Mouse (Mus musculus) gastrocnemius, postnatal 10 days (tissue): ENCODE results near the gene Mettl14. TPM values are rescaled to one million over a fixed set of nuclear protein-coding genes. Genes with fewer than 3 reads are reported as not detected.

Source experiments
- DNase-seq: peaks from one replicate; pipeline ENCODE4 v3.0.0; 2021; ENCODE audit warnings: mixed read lengths
- total RNA-seq, 2 experiments: library from RNA; stranded (reverse); gene quantifications; 2 replicates each; pipeline ENCODE4 v1.2.3; 2021

The Mettl14 gene
- total RNA-seq, 2 experiments from 2014 or later = 9.8 to 11.5 TPM

DNA sequence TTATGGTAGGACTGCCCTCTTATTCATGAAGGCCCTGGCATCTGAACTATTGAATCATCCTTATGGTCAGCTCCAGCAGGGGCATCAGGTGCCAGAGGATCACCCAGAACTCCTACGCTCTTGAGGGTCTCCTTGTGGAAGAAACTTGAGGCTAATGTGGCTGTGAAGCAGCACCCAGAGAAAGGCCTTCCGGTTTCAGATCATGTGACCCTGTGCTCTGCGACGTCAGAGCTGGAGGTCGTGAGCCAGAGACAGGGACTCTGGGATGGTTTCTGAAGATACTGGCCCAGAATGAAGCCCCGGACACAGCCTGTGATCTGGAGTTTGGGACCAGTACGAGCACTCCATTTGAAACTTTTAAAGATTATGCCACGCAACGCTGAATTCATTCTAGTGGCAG, 65.6 kb downstream of the Mettl14 start:
- DNase-seq = no peak

Other genes starting within 250 kb of the Mettl14 start
- 100 to 1,000 TPM; 154 to 156 TPM for gene Synpo2, start 150.0 kb downstream of the Mettl14 start, total RNA-seq
- gene Sec24d, start 118.7 kb downstream of the Mettl14 start, total RNA-seq = 10 to 100 TPM; 32.2 to 41.4 TPM
- gene Prss12, start 60.8 kb upstream of the Mettl14 start, total RNA-seq = 1 to 10 TPM; 3.9 to 4.4 TPM